Mouse (Mus musculus) heart, adult 8-10 months (tissue): ENCODE measurements at regions not wholly inside any gene's neighbourhood (a gene's known extent, or its start where the extent isn't known, plus 50 kb on each side); places are given as distances from the start of the nearest gene placed in this dataset.

Experiments
- DNase-seq: peaks from one replicate; pipeline ENCODE4 v3.0.0; 2022; ENCODE audit warnings: low spot score

DNA sequence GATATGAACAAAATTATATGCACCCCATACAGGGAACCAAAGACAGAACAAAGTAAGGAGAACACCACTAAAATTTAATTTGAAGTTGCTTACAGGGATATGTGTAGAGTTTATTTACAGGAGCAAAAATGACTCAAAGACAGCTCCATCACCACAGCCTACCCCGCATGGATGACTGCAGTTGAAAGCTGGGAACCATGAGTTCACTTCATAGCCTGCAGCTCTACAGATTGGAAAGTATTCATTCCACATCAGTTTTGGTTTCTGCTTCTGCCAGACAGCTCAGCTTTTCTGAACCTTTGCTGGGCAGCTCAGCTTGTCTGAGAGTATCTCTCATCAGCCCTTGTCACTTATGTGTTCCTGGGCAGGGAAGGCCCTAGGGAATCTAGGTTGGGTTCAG, 160.6 kb upstream of the Sema3d start:
- DNase-seq, result no peak

DNA sequence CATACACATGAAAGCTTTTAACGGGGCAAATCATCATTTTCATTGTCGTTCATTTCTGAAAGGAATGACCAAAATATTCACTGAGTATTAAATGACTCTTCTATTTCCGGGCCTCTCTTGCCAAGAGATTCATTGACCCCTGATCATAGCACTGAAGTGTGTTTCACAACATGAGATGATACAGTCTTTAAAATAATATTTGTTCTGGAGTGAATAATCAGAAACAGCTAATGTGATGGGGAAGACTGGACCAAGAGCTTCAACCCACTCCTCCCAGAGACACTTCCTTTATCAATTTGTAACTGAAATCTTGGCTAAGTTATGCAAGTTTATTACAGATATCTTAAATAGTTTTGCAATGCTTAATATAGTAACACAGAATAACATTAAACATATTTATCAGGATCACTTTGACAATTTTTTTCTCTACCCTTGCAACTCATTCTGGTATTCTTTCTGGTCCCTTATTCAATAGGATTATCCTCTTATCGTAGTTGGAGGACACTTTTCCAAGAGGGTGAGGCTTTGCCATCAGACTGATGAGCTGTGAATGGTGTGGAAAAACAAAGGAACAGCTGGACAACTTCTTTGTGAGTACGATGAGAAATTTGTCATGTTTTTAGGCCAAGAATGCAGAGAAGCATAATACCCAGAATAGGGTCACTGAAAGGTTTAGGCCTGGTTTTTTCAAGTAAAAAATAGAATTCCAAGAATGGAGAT, 149.6 kb upstream of the Sema3d start:
- DNase-seq, result no peak

DNA sequence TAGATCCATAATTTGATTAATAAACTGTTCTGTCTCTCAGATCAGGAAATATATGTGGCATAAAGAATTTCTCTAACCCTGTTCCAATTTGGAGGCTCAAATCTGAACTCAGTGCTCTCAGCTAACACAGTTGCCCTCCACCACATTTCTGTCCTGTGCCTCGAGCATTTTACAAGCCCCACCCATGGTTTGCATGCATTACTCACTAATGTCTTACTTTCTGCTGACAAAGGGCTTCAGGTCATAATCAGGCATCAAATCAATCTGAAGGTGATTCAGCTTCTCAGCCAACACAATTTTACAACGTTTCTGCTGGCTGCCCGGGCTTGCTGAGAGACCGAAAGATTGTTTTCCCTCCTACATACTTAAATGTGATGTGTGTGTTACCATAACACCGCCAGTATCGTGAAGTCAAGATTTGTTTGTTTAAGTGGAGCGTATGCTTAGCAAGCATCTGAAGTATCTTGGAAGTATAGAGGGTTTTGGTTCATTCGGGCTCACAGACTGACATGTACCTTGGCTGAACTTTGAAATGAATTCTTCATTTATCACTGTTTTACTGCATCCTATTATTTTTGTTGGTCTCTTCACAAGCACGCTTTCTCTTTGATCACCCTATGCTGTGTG, 139.9 kb upstream of the Sema3d start:
- DNase-seq, result no peak

DNA sequence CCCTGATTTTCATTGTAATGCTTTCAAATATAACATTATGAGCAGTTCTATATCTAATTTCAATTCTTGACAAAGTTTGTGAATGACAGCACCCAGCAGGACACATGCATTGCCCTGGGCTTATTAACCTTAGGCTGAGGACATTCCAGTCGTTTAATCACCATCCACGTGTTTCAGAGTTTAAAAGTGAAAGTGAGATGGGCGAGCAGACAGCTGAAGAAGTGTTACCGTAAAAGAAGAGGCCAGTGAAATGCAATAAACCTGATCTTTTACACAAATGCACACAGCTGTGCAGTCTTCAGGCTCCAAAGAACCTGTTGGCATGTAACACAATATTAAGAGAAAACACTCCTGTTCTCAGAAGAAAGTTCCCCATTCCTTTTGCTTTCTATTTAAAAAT, 89.5 kb upstream of the Sema3d start:
- DNase-seq, result no peak

DNA sequence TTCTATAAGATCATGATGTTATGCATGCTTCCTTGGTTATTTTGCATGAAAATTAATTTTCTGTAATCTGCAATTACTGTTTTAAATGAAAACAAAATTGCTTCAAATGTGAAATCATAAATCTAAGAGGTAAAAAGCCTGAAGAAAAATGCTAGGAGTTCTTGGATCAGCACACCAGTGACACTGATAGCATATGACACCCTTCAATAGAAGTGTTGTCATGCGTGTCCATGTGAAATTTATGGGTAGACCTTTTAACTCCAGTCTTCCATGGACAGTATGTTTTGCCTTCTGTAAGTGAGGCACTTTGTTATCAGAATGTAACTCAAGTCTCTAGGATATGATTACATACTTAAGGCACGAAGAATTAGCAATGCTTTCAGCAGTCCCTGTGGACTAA, 85.9 kb upstream of the Sema3d start:
- no peak for DNase-seq

DNA sequence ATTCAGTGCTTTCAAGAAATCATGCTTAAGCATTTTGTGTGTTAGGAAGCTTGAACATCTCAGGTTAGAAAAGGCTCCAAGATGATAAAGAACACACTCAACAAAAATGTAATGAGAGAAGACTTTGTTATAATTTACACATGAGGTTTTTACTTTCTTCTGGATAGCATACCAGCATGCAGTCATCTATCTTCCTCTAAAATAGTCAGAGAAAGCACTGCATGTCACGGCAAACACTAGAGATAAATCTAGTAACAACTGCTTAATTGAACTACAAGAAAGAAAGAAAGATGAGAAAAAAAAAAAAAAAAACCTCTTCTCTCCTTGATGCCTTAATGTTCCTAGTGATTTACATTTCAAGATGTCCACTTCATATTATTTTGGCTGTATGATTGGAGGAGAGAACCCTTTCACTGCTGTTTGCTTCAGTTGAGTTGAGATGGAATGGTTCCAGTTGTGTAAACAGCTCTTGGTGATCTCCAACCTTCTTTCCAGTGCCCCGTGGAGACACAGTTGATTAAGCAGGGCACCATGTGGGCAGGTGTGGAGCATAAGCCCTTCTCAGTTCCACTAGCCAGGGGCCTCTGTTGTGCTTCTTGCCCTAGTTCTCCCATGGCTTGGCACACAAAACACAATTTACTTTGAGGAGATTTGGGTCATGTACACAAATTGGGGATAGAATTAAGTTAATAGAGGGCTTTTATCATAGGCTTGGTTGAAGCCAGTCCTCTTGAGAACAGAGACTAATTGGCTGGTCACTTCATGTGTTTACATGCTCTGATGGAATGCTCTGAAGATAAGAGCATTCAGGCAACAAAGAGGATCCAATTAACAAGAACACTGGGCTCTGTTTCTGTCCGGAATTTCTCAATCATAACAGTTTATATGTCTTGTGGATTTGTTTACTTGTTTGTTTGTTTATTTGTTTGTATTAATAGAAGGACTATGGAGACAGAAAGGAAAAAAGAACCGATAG, 81.1 kb upstream of the Sema3d start:
- no peak for DNase-seq

DNA sequence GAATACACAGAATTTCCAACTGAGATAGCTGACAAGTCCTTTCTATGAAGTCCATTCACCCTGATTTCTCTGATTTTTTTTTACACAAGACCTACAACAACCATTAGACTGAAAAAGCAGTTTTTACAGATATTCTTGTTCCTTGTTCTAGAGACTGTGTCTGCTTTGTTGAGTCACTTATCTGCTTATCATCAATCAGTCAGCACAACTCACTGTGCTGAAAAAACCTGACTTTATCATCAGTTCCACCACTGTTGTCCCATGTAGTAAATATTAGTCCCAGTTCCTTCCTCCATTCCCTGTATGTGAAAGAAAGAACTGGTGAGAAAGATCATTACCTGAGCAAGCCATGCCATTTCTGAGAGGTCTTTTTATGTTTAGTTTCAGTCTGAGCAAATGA, 73.8 kb upstream of the Sema3d start:
- DNase-seq, result no peak

GRCm38 (mm10) chr5:12332648-12333305, 50.4 kb upstream of the Sema3d start:
- no peak for DNase-seq
